Mouse (Mus musculus) skeletal muscle tissue, adult 2 months (tissue): ENCODE data around the gene Ubr3.
"Not testable (repeated sequence)": the region's sequence is repeated elsewhere in the genome, so short reads cannot be mapped to it uniquely, and the experiment has no call there.

Experiments used
- DNase-seq: peaks from one replicate; pipeline ENCODE4 v3.0.0-alpha.2; 2012; ENCODE audit warnings: low read depth, low spot score

The Ubr3 gene

DNA sequence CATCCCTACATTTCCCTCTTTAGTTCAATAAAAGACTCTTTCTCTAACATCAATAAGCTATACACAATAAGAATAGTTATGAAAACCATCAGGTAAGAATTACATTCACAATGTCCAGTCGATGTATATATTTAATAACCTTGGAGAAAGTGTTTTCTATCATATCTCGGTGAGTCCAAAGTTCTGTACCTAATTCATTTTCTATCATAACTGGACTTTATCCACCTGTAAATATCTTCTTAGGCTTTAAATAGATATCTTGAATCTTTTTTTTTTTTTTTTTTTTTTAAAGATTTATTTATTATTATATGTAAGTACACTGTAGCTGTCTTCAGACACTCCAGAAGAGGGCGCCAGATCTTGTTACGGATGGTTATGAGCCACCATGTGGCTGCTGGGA lies 10.3 kb downstream of the Ubr3 start:
- not testable (repeated sequence) for DNase-seq

DNA sequence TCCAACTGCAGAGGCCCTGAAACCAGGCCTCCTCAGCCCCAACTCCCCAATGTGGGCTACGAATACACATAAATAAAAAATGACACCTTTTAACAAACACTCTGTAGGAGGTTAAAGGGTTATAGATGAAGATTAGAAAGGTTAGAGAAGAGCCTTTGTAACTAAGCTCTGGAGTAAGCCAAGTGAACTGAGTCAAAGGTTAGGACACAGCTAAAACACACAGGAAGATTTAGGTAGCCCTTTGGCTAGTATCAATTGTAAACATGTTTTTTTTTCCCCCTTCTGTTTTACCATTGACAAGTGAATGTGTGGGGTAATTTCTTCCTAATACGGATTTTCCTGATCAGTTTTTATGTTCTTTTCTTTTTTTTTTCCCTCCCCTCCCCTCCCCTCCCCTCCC lies 15.8 kb downstream of the Ubr3 start:
- DNase-seq: no peak

DNA sequence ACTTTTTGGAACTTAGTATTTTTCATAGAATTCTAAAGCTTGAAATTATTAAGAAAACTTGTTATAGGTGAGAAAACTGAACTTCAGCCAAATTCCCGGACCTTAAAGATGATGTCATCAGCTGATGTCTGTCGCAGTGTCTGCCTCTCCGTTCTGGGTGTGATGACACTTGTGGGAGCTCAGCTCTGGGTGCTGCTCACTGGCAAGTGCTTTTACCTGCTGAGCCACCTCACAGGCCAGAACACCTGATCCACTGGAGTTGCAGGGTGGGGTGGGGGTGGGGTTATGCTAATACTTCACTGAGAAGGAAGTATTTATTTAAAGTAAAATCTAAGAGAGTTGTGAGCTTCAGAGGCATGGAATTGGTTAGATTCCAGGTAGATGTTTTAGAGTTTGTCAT lies 20.3 kb downstream of the Ubr3 start:
- no peak for DNase-seq

DNA sequence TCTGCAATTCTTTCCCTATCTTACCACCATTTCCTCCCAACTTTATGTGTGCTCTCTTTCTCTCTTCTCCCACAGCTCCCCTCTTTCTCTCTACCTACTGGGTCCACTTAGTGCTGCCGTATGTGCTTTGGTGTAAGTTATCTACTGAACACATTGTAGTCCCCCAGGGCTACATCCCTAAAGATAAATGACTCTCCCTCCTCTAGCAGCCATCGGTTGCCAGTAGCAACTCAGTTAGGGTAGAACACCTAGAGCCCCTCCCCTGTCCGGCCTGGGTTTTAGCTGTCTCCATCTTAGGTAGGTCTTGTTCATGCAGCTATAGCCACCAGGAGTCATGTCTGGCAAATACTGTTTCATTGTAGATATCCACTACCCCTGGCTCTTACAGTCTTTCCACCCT lies 27.9 kb downstream of the Ubr3 start:
- DNase-seq: no peak

DNA sequence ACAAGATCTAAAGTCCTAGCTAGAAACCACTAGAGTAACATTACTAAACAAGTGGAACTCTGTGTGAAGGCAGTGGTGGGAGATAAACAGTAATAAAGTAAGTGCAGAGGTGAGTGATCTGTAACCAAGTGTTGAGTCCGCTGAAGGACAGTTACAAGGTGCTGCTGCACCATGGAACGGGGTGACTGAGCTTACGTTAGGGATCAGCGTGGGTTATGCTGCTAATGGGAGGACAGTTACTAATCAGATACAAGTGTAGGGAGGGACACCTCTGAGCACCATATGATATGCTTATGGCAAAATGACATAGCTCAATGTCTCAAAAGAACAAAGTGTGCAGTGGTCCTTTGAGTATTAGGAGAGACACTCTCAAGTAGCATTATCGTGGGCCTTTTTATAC lies 39.3 kb downstream of the Ubr3 start:
- DNase-seq: no peak

DNA sequence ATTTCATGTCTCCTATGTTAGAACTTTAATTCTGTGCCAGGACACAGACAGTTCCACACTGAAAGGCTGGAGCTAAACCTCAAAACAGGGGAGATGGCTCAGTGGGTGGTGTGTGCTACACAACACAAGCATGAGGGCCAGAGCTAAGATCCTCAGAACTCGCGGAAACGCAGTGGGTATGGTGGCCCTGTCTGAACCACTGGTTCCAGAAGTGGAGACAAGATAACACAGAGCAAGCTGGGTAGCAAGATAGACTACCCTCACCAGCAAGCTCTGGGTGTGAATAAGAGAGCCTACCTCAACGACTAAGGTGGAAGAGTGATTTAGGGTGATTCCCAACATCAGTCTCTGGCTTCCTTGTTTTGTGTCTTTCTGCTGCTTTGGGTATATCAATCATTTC lies 42.2 kb downstream of the Ubr3 start:
- DNase-seq: no peak

DNA sequence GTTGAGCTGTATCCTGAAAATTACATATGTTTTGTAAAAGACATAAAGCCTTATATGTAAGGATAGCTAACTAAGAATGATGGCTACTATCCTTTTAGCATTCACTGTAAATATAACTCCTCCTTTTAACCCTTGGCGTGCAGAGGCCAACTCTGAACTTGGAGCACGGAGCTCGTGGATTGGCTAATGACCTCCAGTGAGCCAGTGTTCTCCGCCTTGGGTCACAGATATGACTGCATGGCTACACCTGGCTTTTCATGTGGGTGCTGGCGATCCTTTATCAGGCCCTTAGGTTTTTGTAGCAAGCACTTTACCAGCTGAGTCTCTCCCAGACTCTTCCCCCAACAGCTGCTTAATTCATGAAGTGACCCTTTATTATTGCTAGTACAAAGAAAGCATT lies 42.6 kb downstream of the Ubr3 start:
- DNase-seq: no peak

DNA sequence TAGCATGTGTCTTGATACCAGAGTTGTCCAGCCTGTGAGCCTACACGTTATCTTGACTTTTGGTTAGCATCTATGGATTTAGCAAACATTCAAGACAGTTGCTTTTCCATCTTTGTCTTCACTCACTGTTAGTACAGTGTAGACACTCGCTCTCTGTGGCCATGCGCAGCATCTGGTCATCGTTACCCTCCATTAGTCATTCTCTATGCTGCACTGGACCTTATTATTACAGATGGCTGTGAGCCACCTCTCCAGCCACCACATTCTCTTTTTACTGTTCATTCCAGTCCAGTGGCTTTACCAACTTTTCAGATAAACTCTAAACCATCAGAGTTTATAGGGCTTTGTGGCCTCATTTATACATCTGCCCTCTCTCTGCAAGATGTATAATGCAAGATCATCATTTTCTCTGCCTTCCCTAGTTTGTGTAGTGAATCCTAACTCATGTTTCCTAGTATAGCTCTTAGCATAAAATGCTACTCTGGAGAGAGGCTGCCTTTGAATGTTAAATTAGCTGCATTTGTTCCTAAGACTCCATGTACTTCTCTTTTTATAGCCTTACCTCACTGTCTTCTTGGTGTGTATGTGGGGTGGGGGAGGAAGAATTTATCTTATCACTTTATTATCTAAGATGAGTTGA lies 44.5 kb downstream of the Ubr3 start:
- DNase-seq: no peak

DNA sequence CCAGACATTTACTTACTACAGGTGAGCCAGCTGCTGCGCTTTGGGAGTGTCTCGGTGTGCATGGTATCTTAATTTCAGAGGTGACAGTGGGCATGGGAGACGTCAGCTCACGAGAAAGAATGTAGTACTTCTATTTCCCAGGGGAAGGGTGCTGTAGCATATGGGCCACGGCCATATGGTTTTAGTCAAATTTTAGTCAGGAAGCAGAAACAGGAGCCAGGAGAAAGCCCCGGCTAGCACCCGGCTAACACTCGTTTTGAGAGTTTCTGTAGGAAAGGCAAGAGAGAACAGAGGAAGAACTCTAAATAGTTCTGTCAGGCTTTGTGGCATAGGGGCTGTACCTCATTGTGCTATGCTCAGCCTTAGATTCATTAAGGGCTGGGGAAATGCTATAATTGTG lies 55.8 kb downstream of the Ubr3 start:
- DNase-seq: no peak

DNA sequence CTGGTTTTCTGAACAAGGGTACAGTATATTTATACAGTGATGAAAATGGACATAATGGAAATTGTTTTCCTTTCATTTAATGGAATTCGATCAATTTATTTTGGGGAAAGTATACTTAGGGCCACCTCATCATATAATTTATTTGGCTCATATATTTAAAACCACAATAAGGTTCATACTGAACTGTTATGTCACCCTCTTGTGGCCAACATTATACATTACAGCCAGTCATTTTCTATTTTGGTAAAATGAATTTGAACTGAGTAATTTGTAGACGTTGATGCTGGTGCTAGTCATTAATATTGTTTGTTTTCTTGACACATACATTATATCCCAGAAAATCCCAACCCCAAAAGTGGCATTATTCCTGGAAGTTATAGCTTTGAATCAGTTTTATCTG lies 58.6 kb downstream of the Ubr3 start:
- peak; percentile 6 for DNase-seq

DNA sequence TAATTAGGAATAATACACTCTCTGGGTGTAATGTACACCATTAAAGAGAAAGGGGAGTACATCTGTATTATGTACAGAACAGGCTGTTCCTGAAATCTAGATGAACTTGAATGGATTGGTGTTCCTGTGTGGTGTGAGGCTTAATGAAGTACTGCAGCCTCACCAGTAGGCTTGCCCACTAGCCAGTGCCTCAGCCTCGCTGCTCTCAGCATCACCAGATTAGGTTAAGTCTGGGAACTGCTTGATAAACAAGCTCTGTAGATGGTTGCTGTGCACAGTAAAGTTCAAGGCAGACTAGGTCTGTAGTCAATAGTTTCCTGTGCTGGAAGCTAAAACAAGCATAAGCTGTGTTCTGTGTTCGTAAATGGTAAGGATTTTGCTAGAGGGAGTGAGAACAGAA lies 60.6 kb downstream of the Ubr3 start:
- DNase-seq: no peak

DNA sequence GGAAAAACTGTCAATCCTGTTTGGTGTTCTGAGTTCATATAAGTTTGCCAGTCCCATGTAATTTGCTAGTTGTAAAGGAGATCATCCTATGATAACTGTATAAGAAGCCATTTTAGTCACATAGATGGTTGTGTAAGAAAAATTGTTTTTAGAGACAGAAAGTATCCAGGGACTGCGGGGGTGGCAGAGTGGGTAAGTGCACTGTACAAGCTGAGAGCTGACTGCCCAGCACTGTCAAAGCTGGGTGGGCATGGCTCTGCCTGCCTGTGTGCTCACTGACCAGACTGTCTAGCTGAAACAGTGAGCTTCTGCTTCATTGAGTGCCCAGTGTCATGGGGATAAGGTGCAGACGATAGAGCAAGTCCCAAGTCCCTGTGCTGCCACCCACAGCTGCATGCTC lies 77.8 kb downstream of the Ubr3 start:
- no peak for DNase-seq

DNA sequence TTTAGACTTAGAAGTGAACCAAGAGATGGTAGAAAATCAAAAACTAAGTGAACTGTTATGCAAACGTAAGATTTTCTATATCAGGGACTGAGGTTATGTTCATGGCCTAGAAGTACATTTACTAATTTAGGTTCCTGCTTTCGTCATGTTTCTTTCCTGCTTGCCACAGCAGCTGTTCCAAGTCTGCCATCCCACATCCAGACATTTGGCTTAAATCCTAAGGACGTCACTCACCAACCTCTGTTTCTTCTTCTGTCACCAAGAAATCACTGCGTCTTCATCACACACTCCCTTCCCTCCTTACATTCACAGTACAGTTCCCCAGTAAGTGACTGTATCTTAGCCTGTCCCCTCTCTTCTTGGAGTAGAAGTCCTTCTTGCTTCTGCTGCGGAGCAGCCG lies 92.2 kb downstream of the Ubr3 start:
- DNase-seq: no peak

DNA sequence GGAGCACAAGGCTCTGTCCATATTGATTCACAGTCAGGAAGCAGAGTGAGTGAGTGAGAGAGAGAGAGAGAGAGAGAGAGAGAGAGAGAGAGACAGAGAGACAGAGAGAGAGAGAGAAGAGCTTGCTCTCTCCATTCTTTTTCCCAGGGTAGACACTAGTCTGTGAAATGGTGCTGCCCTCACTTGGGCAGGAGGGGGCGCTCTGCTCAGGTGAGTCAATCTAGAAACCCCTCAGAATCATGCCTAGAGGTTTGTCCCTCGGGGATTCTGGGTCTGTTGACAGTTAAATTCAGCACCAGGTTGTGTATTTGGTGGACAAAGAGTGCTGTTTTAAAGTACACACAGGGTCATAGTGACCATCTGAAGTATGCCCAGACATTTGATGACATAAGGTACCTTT lies 93.6 kb downstream of the Ubr3 start:
- DNase-seq: no peak

DNA sequence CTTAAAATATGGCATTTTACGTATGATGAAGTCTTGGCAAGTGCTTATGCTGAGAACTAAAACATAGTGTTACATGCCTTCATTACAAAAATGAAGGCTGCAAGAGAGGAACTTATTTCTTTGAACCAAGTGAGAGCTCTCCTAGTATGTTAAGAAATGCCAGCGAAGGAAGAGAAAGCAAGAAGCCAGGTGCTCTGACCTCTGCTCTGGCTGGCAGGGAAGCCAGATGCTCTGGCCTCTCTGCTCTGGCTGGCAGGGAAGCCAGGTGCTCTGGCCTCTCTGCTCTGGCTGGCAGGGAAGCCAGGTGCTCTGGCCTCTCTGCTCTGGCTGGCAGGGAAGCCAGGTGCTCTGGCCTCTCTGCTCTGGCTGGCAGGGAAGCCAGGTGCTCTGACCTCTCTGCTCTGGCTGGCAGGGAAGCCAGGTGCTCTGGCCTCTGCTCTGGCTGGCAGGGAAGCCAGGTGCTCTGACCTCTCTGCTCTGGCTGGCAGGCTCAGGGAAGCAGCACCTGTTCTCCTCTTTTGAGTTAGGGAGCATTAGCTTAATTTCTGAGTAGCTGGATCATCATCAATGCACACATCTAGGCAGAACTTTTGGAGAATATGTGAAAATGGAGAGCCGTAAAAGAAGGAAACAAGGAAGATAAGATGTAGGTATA lies 97.2 kb downstream of the Ubr3 start:
- DNase-seq: peak; percentile 79

DNA sequence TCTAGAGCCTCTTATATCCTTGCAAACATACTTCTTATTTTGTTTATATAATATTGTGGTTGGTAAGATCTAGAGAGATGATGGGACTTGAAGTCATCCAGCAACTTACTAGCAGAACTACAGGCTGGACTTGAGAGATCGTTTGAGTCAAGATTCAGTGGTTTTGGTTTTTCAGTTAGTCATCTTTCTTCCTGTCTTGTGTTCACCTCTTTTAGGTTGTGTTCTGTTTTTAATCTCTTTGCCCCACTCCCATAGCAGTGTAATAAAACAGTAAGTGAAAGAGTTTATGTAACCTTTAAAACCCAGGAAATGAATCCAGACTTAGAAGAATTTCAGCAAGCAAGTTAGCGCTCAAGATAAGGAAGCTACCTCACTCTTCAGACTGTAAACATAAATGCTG lies 97.7 kb downstream of the Ubr3 start:
- no peak for DNase-seq

DNA sequence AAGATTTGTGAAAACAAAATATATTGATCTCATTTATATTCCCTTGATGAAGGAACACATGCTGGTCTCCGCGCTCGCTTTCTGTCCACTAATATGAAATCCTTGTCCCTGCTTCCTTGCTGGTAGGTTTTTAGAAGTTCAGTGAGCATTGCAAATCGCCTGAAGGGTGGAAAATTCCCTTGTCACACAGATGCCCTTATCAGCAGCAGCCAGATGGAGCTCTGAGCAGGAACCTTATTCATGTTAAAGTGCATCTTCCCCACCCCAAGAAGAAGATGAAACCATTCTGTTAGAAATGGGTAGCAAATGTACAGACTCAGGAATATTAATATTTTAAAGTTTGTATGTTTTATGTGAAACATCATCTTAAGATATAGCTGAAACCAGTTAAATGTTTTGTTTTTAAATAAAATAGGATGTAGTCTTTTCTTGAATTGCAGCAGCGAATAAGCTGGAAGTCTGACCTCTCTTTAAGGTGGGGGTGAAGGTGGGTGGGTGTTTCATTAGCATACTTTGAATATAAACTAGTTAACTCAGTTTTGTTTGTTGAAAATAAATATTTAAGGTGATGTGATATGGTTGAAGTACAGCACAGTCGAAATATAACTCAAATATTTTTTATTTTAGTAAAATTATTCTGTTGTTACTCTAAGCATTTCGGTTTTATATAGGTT lies 102.2 kb downstream of the Ubr3 start:
- peak; percentile 7 for DNase-seq

DNA sequence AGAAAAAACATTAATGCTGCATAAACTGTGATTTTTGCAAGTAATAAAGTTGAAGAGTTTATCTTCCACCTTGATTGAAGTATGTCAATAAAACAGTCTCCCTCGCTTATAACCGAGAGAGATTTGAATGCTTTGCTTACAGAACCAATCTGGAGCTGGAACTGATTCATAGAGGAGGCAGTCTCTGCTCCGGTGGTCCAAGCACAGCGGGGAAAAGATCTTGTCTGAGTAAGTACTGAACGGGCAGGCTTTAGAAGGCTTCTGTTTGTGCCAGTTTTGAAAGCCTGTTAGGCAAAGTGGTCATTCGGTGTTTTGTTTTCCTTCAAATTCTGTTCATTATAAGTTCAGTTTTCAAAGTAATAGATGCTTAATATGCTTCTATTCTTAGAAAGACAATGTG lies 103.3 kb downstream of the Ubr3 start:
- DNase-seq: no peak

DNA sequence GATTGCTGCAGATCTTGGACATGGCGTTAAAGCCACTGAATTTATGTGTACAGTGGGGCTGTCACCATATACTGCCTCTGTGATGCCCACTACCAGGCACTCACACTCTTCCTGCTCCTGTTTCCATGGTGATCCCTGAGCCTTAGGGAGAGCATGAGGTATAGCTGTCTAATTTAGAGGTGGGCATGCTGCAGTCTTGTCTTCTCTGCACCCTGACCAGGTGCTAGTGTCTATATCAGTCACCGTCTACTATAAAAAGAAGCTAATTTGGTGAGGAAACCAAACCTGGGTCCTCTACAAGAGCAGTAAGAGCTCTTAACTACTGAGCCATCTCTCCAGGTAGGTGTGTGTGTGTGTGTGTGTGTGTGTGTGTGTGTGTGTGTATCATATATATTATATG lies 109.4 kb downstream of the Ubr3 start:
- no peak for DNase-seq

DNA sequence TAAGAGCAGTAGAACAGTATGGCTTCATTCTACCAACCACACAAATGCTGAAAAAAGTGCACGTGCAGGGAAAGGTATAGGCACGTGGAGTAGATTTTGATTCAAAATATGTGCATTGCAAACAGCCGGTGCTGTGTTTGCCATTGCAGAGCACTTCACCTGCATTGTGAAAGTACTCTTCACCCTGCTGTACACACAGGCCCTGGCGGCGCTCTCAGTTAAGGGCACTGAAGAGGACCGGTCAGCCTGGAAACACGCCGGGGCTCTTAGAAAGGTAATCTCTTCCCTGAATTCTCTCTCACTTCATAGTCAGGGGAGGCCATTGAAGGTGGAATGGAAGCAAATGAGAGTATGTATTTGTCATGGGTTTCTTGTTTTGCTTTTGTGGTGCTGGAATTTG lies 115.9 kb downstream of the Ubr3 start:
- DNase-seq: no peak

DNA sequence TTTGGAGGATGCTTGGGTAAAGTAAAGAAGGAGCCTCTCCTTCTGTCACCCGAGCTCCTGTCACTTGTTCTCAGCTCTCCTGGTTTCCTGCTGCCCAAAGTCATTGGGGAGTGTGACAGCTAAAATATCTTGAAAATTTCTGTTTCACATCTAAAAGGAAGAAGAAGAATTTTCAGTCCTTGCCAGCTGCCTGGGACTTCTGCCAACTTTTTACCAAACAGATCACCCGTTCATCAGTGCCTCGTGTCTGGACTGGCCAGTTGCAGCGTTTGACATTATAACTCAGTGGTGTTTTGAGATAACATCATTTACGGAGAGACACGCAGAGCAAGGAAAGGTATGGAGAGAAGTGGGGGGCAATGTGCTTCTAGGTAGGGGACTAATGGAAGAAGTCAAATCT lies 121.2 kb downstream of the Ubr3 start:
- DNase-seq: no peak

DNA sequence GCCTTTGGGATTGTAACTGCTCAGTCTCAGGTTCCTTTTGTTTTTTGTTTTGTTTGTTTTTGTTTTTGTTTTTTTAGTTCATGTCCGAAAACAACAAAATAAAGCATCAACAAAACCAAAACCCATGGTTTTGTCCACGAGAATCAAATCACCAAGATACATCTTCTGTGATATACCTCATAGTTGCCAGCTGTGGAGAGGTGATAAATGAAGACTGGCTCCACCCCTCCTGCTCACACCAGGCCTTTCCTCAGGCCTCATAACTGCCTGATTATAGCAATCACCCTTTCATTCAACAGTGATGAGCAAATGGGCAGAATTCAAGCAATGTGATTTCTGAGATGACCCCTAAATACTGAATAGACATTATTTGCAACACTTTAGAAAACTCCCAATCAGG lies 127.4 kb downstream of the Ubr3 start:
- no peak for DNase-seq

DNA sequence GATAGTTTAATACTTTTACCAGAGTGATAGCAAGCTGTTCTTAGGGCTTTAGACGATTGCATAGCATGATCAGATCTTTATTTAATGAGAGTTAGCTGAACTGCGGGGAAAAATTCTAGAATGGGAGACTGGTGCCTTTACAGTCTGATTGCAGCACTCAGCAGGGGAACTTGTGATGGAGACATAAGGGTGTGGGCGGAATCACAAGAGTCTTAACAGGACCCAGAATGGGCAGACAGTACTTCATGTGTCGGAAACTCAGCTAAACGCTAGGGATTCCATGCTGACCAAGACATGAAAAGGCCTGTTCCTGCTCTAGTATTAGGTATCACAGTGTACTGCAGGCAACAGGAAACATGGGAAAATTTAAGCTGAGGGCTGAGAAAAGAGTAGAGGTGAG lies 128.7 kb downstream of the Ubr3 start:
- DNase-seq: no peak
